Mouse (Mus musculus): ENCODE results near the gene Olfr1275.

DNA sequence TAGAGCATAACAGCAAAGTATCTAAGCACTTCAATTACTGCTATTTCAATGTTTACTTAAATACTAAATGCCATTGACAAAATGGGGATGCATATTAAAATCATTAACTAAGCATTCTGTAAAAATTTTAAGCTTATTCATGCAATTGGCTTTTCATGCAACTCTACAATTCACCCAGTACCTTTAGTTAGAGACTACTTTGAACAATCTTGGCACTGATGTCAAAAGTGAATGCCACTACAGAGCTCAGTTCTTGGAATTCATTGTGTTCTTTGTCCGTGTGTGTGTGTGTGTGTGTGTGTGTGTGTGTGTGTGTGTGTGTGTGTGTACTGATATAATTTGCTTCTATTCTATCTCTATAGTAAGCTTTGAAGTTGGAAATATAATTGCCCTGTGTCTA is at the start of gene Olfr1275:
- no peak for TF ChIP-seq CTCF (conservative IDR thresholded peaks at IDR 0.05; ENCODE audit: low read length)
- TF ChIP-seq POU5F1 (IDR thresholded peaks at IDR 0.05; ENCODE audit: borderline replicate concordance, low read length): no peak
